Mouse (Mus musculus): ENCODE data around the gene Me3.
"Not testable (repeated sequence)": the region's sequence is repeated elsewhere in the genome, so short reads cannot be mapped to it uniquely, and the experiment has no call there.

DNA sequence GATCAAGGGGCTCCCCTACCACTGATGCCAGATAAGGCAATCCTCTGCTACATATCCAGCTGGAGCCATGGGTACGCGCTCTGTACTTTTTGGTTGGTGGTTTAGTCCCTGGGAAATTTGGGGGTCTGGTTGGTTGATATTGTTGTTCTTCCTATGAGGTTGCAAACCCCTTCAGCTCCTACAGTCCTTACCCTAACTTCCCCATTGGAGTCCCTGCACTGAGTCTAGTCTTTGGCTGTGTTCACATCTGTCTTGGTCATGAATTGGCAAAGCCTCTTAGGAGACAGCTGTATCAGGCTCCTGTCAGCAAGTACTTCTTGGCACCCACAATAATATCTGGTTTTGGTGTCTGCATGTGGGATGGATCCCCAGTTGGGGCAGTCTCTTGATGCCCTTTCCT, 98.9 kb downstream of the Me3 start:
- not testable (repeated sequence) for TF ChIP-seq POLR2A (IDR thresholded peaks at IDR 0.05; ENCODE audit: insufficient read depth, low read depth, low read length); CTCF (IDR thresholded peaks at IDR 0.05)
